Mouse (Mus musculus) neural tube, embryonic 12.5 days (tissue): ENCODE measurements around the gene Nipal1. TPM values are rescaled to one million over a fixed set of nuclear protein-coding genes. Genes with fewer than 3 reads are reported as not detected.

Experiments
- ATAC-seq: fragments of 200-750 bp; cut with Nextera tagmentation; 2 replicates; pipeline ENCODE4 v1.8.0; 2017; ENCODE audit warnings: low read depth, mild to moderate bottlenecking, moderate TSS enrichment, moderate library complexity; ENCODE audit not compliant: low FRiP score
- H3K27ac ChIP-seq: fragments of 300-500 bp; sonication (generic); 2 replicates; pipeline ENCODE4 v1.5.1; 2016
- H3K27me3 ChIP-seq: fragments of 300-500 bp; sonication (generic); replicated peaks from 2 replicates; pipeline ENCODE4 v1.6.1; 2016; ENCODE audit warnings: mild to moderate bottlenecking
- H3K36me3 ChIP-seq: fragments of 300-500 bp; sonication (generic); 2 replicates; pipeline ENCODE4 v1.6.1; 2016; ENCODE audit warnings: mild to moderate bottlenecking
- H3K4me1 ChIP-seq: fragments of 300-500 bp; sonication (generic); 2 replicates; pipeline ENCODE4 v1.6.1; 2016
- H3K4me2 ChIP-seq: fragments of 300-500 bp; sonication (generic); replicated peaks from 2 replicates; pipeline ENCODE4 v1.6.1; 2016; ENCODE audit warnings: mild to moderate bottlenecking
- H3K4me3 ChIP-seq: fragments of 300-500 bp; sonication (generic); 2 replicates; pipeline ENCODE4 v1.5.1; 2016
- H3K9ac ChIP-seq: fragments of 300-500 bp; sonication (generic); 2 replicates; pipeline ENCODE4 v1.6.1; 2016; ENCODE audit warnings: mild to moderate bottlenecking
- H3K9me3 ChIP-seq: fragments of 300-500 bp; sonication (generic); 2 replicates; pipeline ENCODE4 v1.6.1; 2016; ENCODE audit warnings: mild to moderate bottlenecking
- WGBS: fragments of 180-500 bp; shearing (Covaris S2); methylation state at CpG from one replicate; pipeline ENCODE4 v1.1.7; 2016; 5-methylcytosine and 5-hydroxymethylcytosine counted together
- polyA plus RNA-seq: library from polyadenylated mRNA; unstranded; fragments of >200 nt; fragmentation: Nextera tagmentation; extraction: Ambion mirVana; gene quantifications from 2 replicates; pipeline ENCODE4 v1.2.1, GENCODE M21; 2016

Gene Nipal1
- polyA plus RNA-seq, 1 experiment from 2014 or later: 0.76 TPM

GRCm38 (mm10) chr5:72671017-72671699 lies 23.6 kb downstream of the Nipal1 start:
- H3K36me3 ChIP-seq: no peaks in the 10 kb centered on the region
- 68% methylated on average over 8 of the region's 8 CpGs for WGBS
- no peak overlapping the region for H3K9ac ChIP-seq
- ATAC-seq: no peak
- no peaks in the 10 kb centered on the region for H3K4me1 ChIP-seq
- no peak overlapping the region for H3K27ac ChIP-seq
- H3K27me3 ChIP-seq: no peaks in the 10 kb centered on the region
- H3K4me2 ChIP-seq: no peak overlapping the region
- H3K4me3 ChIP-seq: no peak overlapping the region
- no peaks in the 10 kb centered on the region for H3K9me3 ChIP-seq

- no peak overlapping the region for H3K4me3 ChIP-seq
- H3K27ac ChIP-seq: no peak overlapping the region
- WGBS: 87% methylated on average over 9 of the region's 9 CpGs
- no peaks in the 10 kb centered on the region for H3K9me3 ChIP-seq
- no peaks in the 10 kb centered on the region for H3K36me3 ChIP-seq
- no peaks in the 10 kb centered on the region for H3K27me3 ChIP-seq
- H3K4me1 ChIP-seq: no peaks in the 10 kb centered on the region
- no peak overlapping the region for H3K4me2 ChIP-seq
- ATAC-seq: no peak
- no peak overlapping the region for H3K9ac ChIP-seq
Measured at GRCm38 (mm10) chr5:72674994-72675542, 27.5 kb downstream of the Nipal1 start.

GRCm38 (mm10) chr5:72681451-72681850 lies 33.9 kb downstream of the Nipal1 start:
- Histone ChIP-seq H3K27ac (no peak overlapping the region), H3K9ac (no peak overlapping the region), H3K36me3 (no peaks in the 10 kb centered on the region), H3K4me2 (no peak overlapping the region), H3K9me3 (no peaks in the 10 kb centered on the region), H3K4me3 (no peak overlapping the region), H3K27me3 (no peaks in the 10 kb centered on the region), H3K4me1 (no peaks in the 10 kb centered on the region)
- ATAC-seq: no peak
- WGBS: 87% methylated on average over 6 of the region's 6 CpGs

- no peaks in the 10 kb centered on the region for H3K4me1 ChIP-seq
- H3K36me3 ChIP-seq: no peaks in the 10 kb centered on the region
- H3K4me2 ChIP-seq: no peak overlapping the region
- 96% methylated on average over 7 of the region's 7 CpGs for WGBS
- no peak overlapping the region for H3K9ac ChIP-seq
- H3K27me3 ChIP-seq: no peaks in the 10 kb centered on the region
- H3K9me3 ChIP-seq: no peaks in the 10 kb centered on the region
- no peak for ATAC-seq
- H3K4me3 ChIP-seq: no peak overlapping the region
- H3K27ac ChIP-seq: no peak overlapping the region
Measured at GRCm38 (mm10) chr5:72689556-72689955, 42.0 kb downstream of the Nipal1 start.

GRCm38 (mm10) chr5:72690516-72690915 lies 42.9 kb downstream of the Nipal1 start:
- H3K4me2 ChIP-seq: no peak overlapping the region
- no peaks in the 10 kb centered on the region for H3K9me3 ChIP-seq
- H3K27ac ChIP-seq: no peak overlapping the region
- WGBS: 85% methylated on average over 5 of the region's 5 CpGs
- H3K4me3 ChIP-seq: no peak overlapping the region
- H3K36me3 ChIP-seq: no peaks in the 10 kb centered on the region
- no peak for ATAC-seq
- no peak overlapping the region for H3K9ac ChIP-seq
- H3K4me1 ChIP-seq: no peaks in the 10 kb centered on the region
- no peaks in the 10 kb centered on the region for H3K27me3 ChIP-seq

GRCm38 (mm10) chr5:72694684-72695083 lies 47.1 kb downstream of the Nipal1 start:
- Histone ChIP-seq H3K27ac (no peak overlapping the region), H3K4me3 (no peak overlapping the region), H3K9ac (no peak overlapping the region), H3K9me3 (no peaks in the 10 kb centered on the region), H3K4me1 (peaks cover 6% of the 10 kb centered on the region; the same call in 1 of the 2 replicates), H3K4me2 (no peak overlapping the region), H3K27me3 (no peaks in the 10 kb centered on the region), H3K36me3 (no peaks in the 10 kb centered on the region)
- 87% methylated on average over 2 of the region's 2 CpGs for WGBS
- ATAC-seq: no peak

- Histone ChIP-seq H3K27me3 (no peaks in the 10 kb centered on the region), H3K36me3 (no peaks in the 10 kb centered on the region), H3K4me1 (peaks cover 6% of the 10 kb centered on the region; the same call in 1 of the 2 replicates), H3K27ac (no peak overlapping the region), H3K4me2 (no peak overlapping the region; the same call in 1 of the 2 replicates), H3K9me3 (peaks cover 1% of the 10 kb centered on the region; the same call in 1 of the 2 replicates), H3K4me3 (no peak overlapping the region), H3K9ac (no peak overlapping the region)
- 52% methylated on average over 13 of the region's 13 CpGs for WGBS
- peak; percentile 70; the same call in 1 of the 2 replicates for ATAC-seq
Measured at GRCm38 (mm10) chr5:72696491-72696890, 48.9 kb downstream of the Nipal1 start.

- peaks cover 3% of the 10 kb centered on the region; the same call in 1 of the 2 replicates for H3K9me3 ChIP-seq
- H3K4me1 ChIP-seq: peaks cover 6% of the 10 kb centered on the region; the same call in 1 of the 2 replicates
- no peak overlapping the region for H3K4me3 ChIP-seq
- 62% methylated on average over 3 of the region's 3 CpGs for WGBS
- no peak for ATAC-seq
- H3K4me2 ChIP-seq: no peak overlapping the region
- no peak overlapping the region for H3K27ac ChIP-seq
- no peaks in the 10 kb centered on the region for H3K36me3 ChIP-seq
- no peaks in the 10 kb centered on the region for H3K27me3 ChIP-seq
- no peak overlapping the region for H3K9ac ChIP-seq
Measured at GRCm38 (mm10) chr5:72698343-72698742, 50.7 kb downstream of the Nipal1 start.

GRCm38 (mm10) chr5:72698818-72699499 lies 51.4 kb downstream of the Nipal1 start:
- ATAC-seq: no peak
- Histone ChIP-seq H3K9ac (no peak overlapping the region), H3K4me3 (no peak overlapping the region), H3K4me2 (no peak overlapping the region), H3K27ac (no peak overlapping the region), H3K27me3 (no peaks in the 10 kb centered on the region), H3K36me3 (no peaks in the 10 kb centered on the region), H3K4me1 (peaks cover 6% of the 10 kb centered on the region; the same call in 1 of the 2 replicates), H3K9me3 (peaks cover 3% of the 10 kb centered on the region; the same call in 1 of the 2 replicates)
- 78% methylated on average over 7 of the region's 7 CpGs for WGBS

- no peak overlapping the region for H3K27ac ChIP-seq
- no peaks in the 10 kb centered on the region for H3K27me3 ChIP-seq
- WGBS: 70% methylated on average over 2 of the region's 2 CpGs
- no peak overlapping the region for H3K9ac ChIP-seq
- peaks cover 3% of the 10 kb centered on the region; the same call in 1 of the 2 replicates for H3K9me3 ChIP-seq
- no peaks in the 10 kb centered on the region for H3K36me3 ChIP-seq
- no peak overlapping the region for H3K4me2 ChIP-seq
- ATAC-seq: no peak
- no peak overlapping the region for H3K4me3 ChIP-seq
- H3K4me1 ChIP-seq: peaks cover 6% of the 10 kb centered on the region; the same call in 1 of the 2 replicates
Measured at GRCm38 (mm10) chr5:72699500-72699818, 51.9 kb downstream of the Nipal1 start.

- H3K4me2 ChIP-seq: no peak overlapping the region
- H3K9ac ChIP-seq: no peak overlapping the region
- no peak for ATAC-seq
- H3K4me1 ChIP-seq: no peaks in the 10 kb centered on the region
- peaks cover 3% of the 10 kb centered on the region; the same call in 1 of the 2 replicates for H3K9me3 ChIP-seq
- no peak overlapping the region for H3K4me3 ChIP-seq
- H3K27me3 ChIP-seq: no peaks in the 10 kb centered on the region
- no peak overlapping the region for H3K27ac ChIP-seq
- H3K36me3 ChIP-seq: no peaks in the 10 kb centered on the region
Measured at GRCm38 (mm10) chr5:72702202-72702601, 54.6 kb downstream of the Nipal1 start.

- no peak overlapping the region for H3K4me3 ChIP-seq
- WGBS: 56% methylated on average over 10 of the region's 10 CpGs
- no peaks in the 10 kb centered on the region for H3K36me3 ChIP-seq
- no peak for ATAC-seq
- H3K4me1 ChIP-seq: no peaks in the 10 kb centered on the region
- H3K9me3 ChIP-seq: peaks cover 3% of the 10 kb centered on the region; the same call in 1 of the 2 replicates
- H3K4me2 ChIP-seq: 0 out of 2 replicates have a peak overlapping the region, but pooled peaks have one; percentile 15
- H3K9ac ChIP-seq: no peak overlapping the region
- no peak overlapping the region for H3K27ac ChIP-seq
- no peaks in the 10 kb centered on the region; the same call in 1 of the 2 replicates for H3K27me3 ChIP-seq
Measured at GRCm38 (mm10) chr5:72706095-72706494, 58.5 kb downstream of the Nipal1 start.
